7 mouse cellular contexts compared by ENCODE assay signal in genomic region chr9:57638651-57639459, GRCm38 (mm10). TPM values are rescaled to one million over a fixed set of nuclear protein-coding genes. Genes with fewer than 3 reads are reported as not detected.
DNase-seq lines count a peak whose midpoint lies in the region; ATAC-seq and TF ChIP-seq lines count a peak whose summit lies in the region.

No protein-coding gene starts in this region.

- ATAC-seq in embryonic facial prominence, embryonic 12.5 days (ENCODE audit: insufficient number of reproducible peaks, insufficient read depth, low FRiP score, low TSS enrichment): no peak
- ATAC-seq in hindbrain, embryonic 15.5 days (ENCODE audit: low FRiP score, low read depth): no peak
- ATAC-seq in monocyte, adult 5-6 weeks (replicated peaks; ENCODE audit: insufficient number of reproducible peaks, low FRiP score, low TSS enrichment, poor library complexity, severe bottlenecking): peak; percentile 50

- peaks cover 27 to 66% of the 10 kb centered on the region in 2 experiments for H3K4me1 ChIP-seq in MEL (ENCODE audit: control insufficient read depth in 1 of 2, insufficient read depth in 2 of 2, low read length in 2 of 2)
- peaks cover 67% of the 10 kb centered on the region for H3K4me1 ChIP-seq in embryonic facial prominence, embryonic 12.5 days
- peaks cover 78% of the 10 kb centered on the region for H3K4me1 ChIP-seq in hindbrain, embryonic 15.5 days (replicated peaks)
- peaks cover 58% of the 10 kb centered on the region for H3K4me1 ChIP-seq in liver, adult 2 months (ENCODE audit: control insufficient read depth, insufficient read depth, low read length)

- WGBS in embryonic facial prominence, embryonic 12.5 days: 12% methylated on average over 8 of the region's 8 CpGs
- WGBS in hindbrain, embryonic 15.5 days: 43% methylated on average over 8 of the region's 8 CpGs
- 36% methylated on average over 8 of the region's 8 CpGs for WGBS in liver, adult 2 months

- 0 out of 4 replicates have a peak overlapping the region, but pooled peaks of 1 of the 2 experiments have one; percentile 11 for H3K4me3 ChIP-seq in MEL (ENCODE audit: control insufficient read depth in 1 of 2, insufficient read depth in 1 of 2, low read depth in 2 of 2, low read length in 2 of 2)
- H3K4me3 ChIP-seq in embryonic facial prominence, embryonic 12.5 days: no peak overlapping the region
- no peak overlapping the region for H3K4me3 ChIP-seq in hindbrain, embryonic 15.5 days
- H3K4me3 ChIP-seq in liver, adult 2 months (ENCODE audit: insufficient read depth, low read depth, low read length): no peak overlapping the region

- 0 out of 4 replicates have a peak, but pooled peaks of 1 of the 2 experiments have one; percentile 27 for TF ChIP-seq POLR2A in MEL (IDR thresholded peaks at IDR 0.05; ENCODE audit: control insufficient read depth in 1 of 2, insufficient read depth in 1 of 2, low read depth in 1 of 2, low read length in 2 of 2, poor library complexity in 1 of 2)
- TF ChIP-seq POLR2A in liver, adult 2 months (IDR thresholded peaks at IDR 0.05; ENCODE audit: extremely low read depth, insufficient read depth, low read length): no peak

- H3K4me2 ChIP-seq in embryonic facial prominence, embryonic 12.5 days (replicated peaks): peak overlapping the region; percentile 37
- H3K4me2 ChIP-seq in hindbrain, embryonic 15.5 days: peak overlapping the region; percentile 16

- peaks cover 10 to 58% of the 10 kb centered on the region in 2 experiments for H3K36me3 ChIP-seq in MEL (ENCODE audit: control insufficient read depth in 1 of 2, insufficient read depth in 2 of 2, low read length in 2 of 2)
- peaks cover 16% of the 10 kb centered on the region; the same call in 1 of the 2 replicates for H3K36me3 ChIP-seq in embryonic facial prominence, embryonic 12.5 days
- H3K36me3 ChIP-seq in hindbrain, embryonic 15.5 days: no peaks in the 10 kb centered on the region
- H3K36me3 ChIP-seq in liver, adult 2 months (ENCODE audit: control insufficient read depth, insufficient read depth, low read length): no peaks in the 10 kb centered on the region

- no peaks in the 10 kb centered on the region for H3K27me3 ChIP-seq in MEL (ENCODE audit: control insufficient read depth in 1 of 2, insufficient read depth in 2 of 2, low read length in 2 of 2)
- no peaks in the 10 kb centered on the region for H3K27me3 ChIP-seq in embryonic facial prominence, embryonic 12.5 days
- H3K27me3 ChIP-seq in hindbrain, embryonic 15.5 days: no peaks in the 10 kb centered on the region
- no peaks in the 10 kb centered on the region for H3K27me3 ChIP-seq in liver, adult 2 months (ENCODE audit: control insufficient read depth, insufficient read depth, low read length)

- TF ChIP-seq EP300 in MEL (IDR thresholded peaks at IDR 0.05; ENCODE audit: low read depth in 1 of 2, low read length in 2 of 2): peak; percentile 41 to 61; a peak in 2 of 4 replicates

- TF ChIP-seq CTCF in MEL (IDR thresholded peaks at IDR 0.05 in 2 of 3, conservative IDR thresholded peaks at IDR 0.05 in 1 of 3; ENCODE audit: control insufficient read depth in 1 of 3, insufficient read depth in 1 of 3, low read depth in 2 of 3, low read length in 3 of 3, poor library complexity in 1 of 3, severe bottlenecking in 1 of 3): no peak
- no peak for TF ChIP-seq CTCF in liver, adult 2 months (IDR thresholded peaks at IDR 0.05; ENCODE audit: low read depth, low read length)

- TF ChIP-seq RAD21 in MEL (IDR thresholded peaks at IDR 0.05; ENCODE audit: low read depth, low read length): no peak

- peaks cover 98% of the 10 kb centered on the region for H3K79me2 ChIP-seq in MEL (ENCODE audit: control insufficient read depth, insufficient read depth, low read length, poor library complexity)
- peaks cover 74% of the 10 kb centered on the region for H3K79me2 ChIP-seq in liver, adult 2 months (ENCODE audit: control insufficient read depth, insufficient read depth, low read length)

- DNase-seq in MEL (ENCODE audit: low read depth, low spot score): peak; percentile 70
- DNase-seq in liver, adult 2 months (ENCODE audit: extremely low read depth, low read depth, low spot score): peak; percentile 92
- no peak for DNase-seq in layer of hippocampus, postnatal 25 days (ENCODE audit: extremely low spot score in 1 of 2, low spot score in 1 of 2)
- no peak for DNase-seq in testis, postnatal 10 days (ENCODE audit: low spot score)

- H3K27ac ChIP-seq in MEL (ENCODE audit: control insufficient read depth, low read depth, low read length): peak overlapping the region; percentile 55
- peak overlapping the region; percentile 87 for H3K27ac ChIP-seq in embryonic facial prominence, embryonic 12.5 days
- peak overlapping the region; percentile 46; the same call in 1 of the 2 replicates for H3K27ac ChIP-seq in hindbrain, embryonic 15.5 days (replicated peaks)
- peak overlapping the region; percentile 49 for H3K27ac ChIP-seq in liver, adult 2 months (replicated peaks; ENCODE audit: insufficient read depth, low read depth, low read length)

- no peaks in the 10 kb centered on the region for H3K9me3 ChIP-seq in MEL (replicated peaks; ENCODE audit: insufficient read depth, low read length)
- no peaks in the 10 kb centered on the region for H3K9me3 ChIP-seq in embryonic facial prominence, embryonic 12.5 days
- H3K9me3 ChIP-seq in hindbrain, embryonic 15.5 days: no peaks in the 10 kb centered on the region

- peak overlapping the region; percentile 49 for H3K9ac ChIP-seq in MEL (ENCODE audit: control insufficient read depth, low read depth, low read length, poor library complexity, severe bottlenecking)
- peak overlapping the region; percentile 29 for H3K9ac ChIP-seq in embryonic facial prominence, embryonic 12.5 days
- no peak overlapping the region for H3K9ac ChIP-seq in hindbrain, embryonic 15.5 days
- H3K9ac ChIP-seq in liver, adult 2 months (ENCODE audit: low read depth, low read length): peak overlapping the region; percentile 11; the same call in 1 of the 2 replicates

TF ChIP-seq in MEL, 35 proteins besides CTCF, POLR2A, EP300 and RAD21 (continues in another document):
- TF ChIP-seq GABPA (IDR thresholded peaks at IDR 0.05; ENCODE audit: low read depth, low read length) (no peak), ZKSCAN1 (IDR thresholded peaks at IDR 0.05; ENCODE audit: low read depth, low read length) (no peak), USF2 (IDR thresholded peaks at IDR 0.05; ENCODE audit: borderline replicate concordance in 1 of 2, insufficient read depth in 1 of 2, low read depth in 1 of 2, low read length in 2 of 2) (no peak)

RNA-seq across cellular contexts. Expression of gene Csk, which starts 14.6 kb away (rescaled TPM):
- 213 and 215 TPM in 2 replicates for total RNA-seq in MEL (2012; rRNA removed)
- polyA plus RNA-seq in MEL (2012; ENCODE audit: insufficient read depth in 1 of 2, insufficient read length in 2 of 2, low read depth in 1 of 2, low replicate concordance in 2 of 2, missing spikeins in 1 of 2): 100 to 1,000 TPM in 1 of 2 experiments, not detected in 1; 338 TPM
- 38.0 and 41.1 TPM in 2 replicates for polyA plus RNA-seq in embryonic facial prominence, embryonic 12.5 days (2016; fragmentation: Nextera tagmentation; extraction: Ambion mirVana)
- 36.6 and 44.5 TPM in 2 replicates for polyA plus RNA-seq in hindbrain, embryonic 15.5 days (2015; fragmentation: Nextera tagmentation; extraction: Ambion mirVana)
- 18.3 and 32.8 TPM in 2 replicates for total RNA-seq in liver, adult 2 months (2014; rRNA removed)
- 31.4 and 33.9 TPM in 2 replicates for polyA plus RNA-seq in liver, adult 2 months (2012; rRNA removed)
- total RNA-seq in monocyte, adult 5-6 weeks (2017): 332 to 455 TPM (median 337 TPM) in 3 replicates
- 10 to 100 TPM; 37.5 to 37.9 TPM for total RNA-seq in layer of hippocampus, postnatal 25 days (2021)

RNA-seq across cellular contexts. Expression of gene Lman1l, which starts 18.3 kb away (rescaled TPM):
- 0.08 TPM in 1 of 2 replicates, not detected in the other for total RNA-seq in MEL (2012; rRNA removed)
- polyA plus RNA-seq in MEL (2012; ENCODE audit: insufficient read depth in 1 of 2, insufficient read length in 2 of 2, low read depth in 1 of 2, low replicate concordance in 2 of 2, missing spikeins in 1 of 2): under 1 TPM in 1 of 2 experiments, not detected in 1; 0.11 TPM
- polyA plus RNA-seq in embryonic facial prominence, embryonic 12.5 days (2016; fragmentation: Nextera tagmentation; extraction: Ambion mirVana): not detected in 2 replicates
- not detected in 2 replicates for polyA plus RNA-seq in hindbrain, embryonic 15.5 days (2015; fragmentation: Nextera tagmentation; extraction: Ambion mirVana)
- not detected in 2 replicates for total RNA-seq in liver, adult 2 months (2014; rRNA removed)
- not detected in 2 replicates for polyA plus RNA-seq in liver, adult 2 months (2012; rRNA removed)
- not detected in 3 replicates for total RNA-seq in monocyte, adult 5-6 weeks (2017)
- total RNA-seq in layer of hippocampus, postnatal 25 days (2021): not detected

RNA-seq across cellular contexts. Expression of gene Cplx3, which starts 32.8 kb away (rescaled TPM):
- total RNA-seq in MEL (2012; rRNA removed): not detected in 2 replicates
- polyA plus RNA-seq in MEL (2012; ENCODE audit: insufficient read depth in 1 of 2, insufficient read length in 2 of 2, low read depth in 1 of 2, low replicate concordance in 2 of 2, missing spikeins in 1 of 2): not detected
- 0.10 and 0.75 TPM in 2 replicates for polyA plus RNA-seq in embryonic facial prominence, embryonic 12.5 days (2016; fragmentation: Nextera tagmentation; extraction: Ambion mirVana)
- polyA plus RNA-seq in hindbrain, embryonic 15.5 days (2015; fragmentation: Nextera tagmentation; extraction: Ambion mirVana): 0.19 and 1.3 TPM in 2 replicates
- not detected in 2 replicates for total RNA-seq in liver, adult 2 months (2014; rRNA removed)
- polyA plus RNA-seq in liver, adult 2 months (2012; rRNA removed): not detected in 2 replicates
- not detected in 3 replicates for total RNA-seq in monocyte, adult 5-6 weeks (2017)
- 1 to 10 TPM; 2.7 to 3.0 TPM for total RNA-seq in layer of hippocampus, postnatal 25 days (2021)

RNA-seq across cellular contexts. Expression of gene Cyp1a2, which starts 44.6 kb away (rescaled TPM):
- not detected in 2 replicates for total RNA-seq in MEL (2012; rRNA removed)
- not detected for polyA plus RNA-seq in MEL (2012; ENCODE audit: insufficient read depth in 1 of 2, insufficient read length in 2 of 2, low read depth in 1 of 2, low replicate concordance in 2 of 2, missing spikeins in 1 of 2)
- polyA plus RNA-seq in embryonic facial prominence, embryonic 12.5 days (2016; fragmentation: Nextera tagmentation; extraction: Ambion mirVana): not detected in 2 replicates
- not detected in 2 replicates for polyA plus RNA-seq in hindbrain, embryonic 15.5 days (2015; fragmentation: Nextera tagmentation; extraction: Ambion mirVana)
- 495 and 621 TPM in 2 replicates for total RNA-seq in liver, adult 2 months (2014; rRNA removed)
- 954 and 976 TPM in 2 replicates for polyA plus RNA-seq in liver, adult 2 months (2012; rRNA removed)
- total RNA-seq in monocyte, adult 5-6 weeks (2017): not detected in 3 replicates
- total RNA-seq in layer of hippocampus, postnatal 25 days (2021): not detected

RNA-seq across cellular contexts. Expression of gene Cyp1a1, which starts 48.9 kb away (rescaled TPM):
- 0.04 and 0.07 TPM in 2 replicates for total RNA-seq in MEL (2012; rRNA removed)
- polyA plus RNA-seq in MEL (2012; ENCODE audit: insufficient read depth in 1 of 2, insufficient read length in 2 of 2, low read depth in 1 of 2, low replicate concordance in 2 of 2, missing spikeins in 1 of 2): under 1 TPM in 1 of 2 experiments, not detected in 1; 0.26 TPM
- not detected in 2 replicates for polyA plus RNA-seq in embryonic facial prominence, embryonic 12.5 days (2016; fragmentation: Nextera tagmentation; extraction: Ambion mirVana)
- polyA plus RNA-seq in hindbrain, embryonic 15.5 days (2015; fragmentation: Nextera tagmentation; extraction: Ambion mirVana): 0.05 and 0.19 TPM in 2 replicates
- 0.74 and 1.0 TPM in 2 replicates for total RNA-seq in liver, adult 2 months (2014; rRNA removed)
- polyA plus RNA-seq in liver, adult 2 months (2012; rRNA removed): 1.0 TPM in 2 replicates
- not detected in 3 replicates for total RNA-seq in monocyte, adult 5-6 weeks (2017)
- under 1 TPM; 0.12 to 0.14 TPM for total RNA-seq in layer of hippocampus, postnatal 25 days (2021)

Comparison
In these comparisons a context has a peak if more than half of its experiments do, and no peak if none do; other contexts are left out.
1. DNase-seq: peak in MEL (single experiment) and liver, adult 2 months (single experiment); none in layer of hippocampus, postnatal 25 days (0 of 2) and testis, postnatal 10 days (single experiment).
2. Peak in every context shown above with its lines, with median percentiles within 50 percentile points of each other: H3K27ac ChIP-seq.